8 mouse cellular contexts compared by ENCODE assay signal in the genomic region with DNA sequence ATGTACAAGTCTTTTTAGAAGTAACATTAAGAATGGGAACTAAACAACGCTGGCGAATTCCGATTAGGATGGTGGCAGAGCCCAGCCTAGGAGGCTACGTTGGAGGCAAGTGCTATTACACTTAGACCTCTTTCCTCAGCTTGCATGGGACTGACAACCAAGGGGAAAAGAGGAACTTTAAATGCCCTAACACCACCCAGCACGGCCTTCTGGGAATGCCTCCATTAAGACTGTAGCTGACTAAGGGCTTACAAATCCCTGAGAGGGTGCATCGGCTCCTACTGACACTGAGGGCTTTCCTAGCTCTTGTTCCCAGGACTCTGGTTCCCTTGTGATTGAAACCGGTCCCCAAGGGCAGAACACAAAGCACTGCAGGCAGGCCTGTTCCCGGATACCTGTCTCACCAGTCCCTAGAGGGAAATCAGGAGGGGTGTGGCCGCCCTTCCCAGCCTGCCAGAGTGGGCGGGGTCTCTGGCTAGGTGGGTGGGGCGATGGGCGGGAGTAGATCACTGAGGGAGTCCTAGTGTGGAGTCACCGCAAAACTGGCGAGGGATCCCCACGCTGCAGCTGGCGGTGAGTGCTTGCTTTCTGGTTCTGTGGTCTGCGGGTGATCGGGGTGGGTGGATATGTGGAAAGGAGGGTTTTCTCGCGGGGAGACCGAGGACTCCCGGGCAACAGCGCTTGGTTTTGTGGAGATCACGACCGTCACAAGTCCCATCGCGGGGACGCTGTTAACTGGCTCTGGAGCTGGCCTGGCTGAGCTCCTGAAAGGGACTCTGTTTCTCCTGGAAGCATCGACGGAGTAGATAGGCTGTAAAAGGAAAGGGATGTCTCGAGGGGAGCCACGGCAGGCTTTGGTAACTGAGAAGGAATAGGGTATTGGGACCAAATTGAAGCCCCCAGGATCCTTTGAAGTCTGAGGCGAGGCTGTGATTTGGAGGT. TPM values are rescaled to one million over a fixed set of nuclear protein-coding genes. Genes with fewer than 3 reads are reported as not detected.
DNase-seq lines count a peak whose midpoint lies in the region; ATAC-seq and TF ChIP-seq lines count a peak whose summit lies in the region.

TSS of gene Nod2 (plus strand) at position 479 of the 942 bp plus-strand sequence.

- no peak within 1 kb of the TSS for H3K27ac ChIP-seq in intestine, embryonic 14.5 days (ENCODE audit: low read depth)
- H3K27ac ChIP-seq in liver, embryonic 14.5 days = no peak within 1 kb of the TSS
- 0 out of 2 replicates have a peak within 1 kb of the TSS, but pooled peaks have one; percentile 13 for H3K27ac ChIP-seq in stomach, postnatal 0 days (replicated peaks)

- no peaks in the 10 kb centered on the region; the same call in 1 of the 2 replicates for H3K4me1 ChIP-seq in intestine, embryonic 14.5 days (replicated peaks; ENCODE audit: control insufficient read depth, insufficient read depth, low read length)
- H3K4me1 ChIP-seq in liver, embryonic 14.5 days (replicated peaks; ENCODE audit: control insufficient read depth in 2 of 2, insufficient read depth in 2 of 2, low read length in 1 of 2) = no peaks in the 10 kb centered on the region
- peaks cover 3% of the 10 kb centered on the region; the same call in 1 of the 2 replicates for H3K4me1 ChIP-seq in stomach, postnatal 0 days (replicated peaks; ENCODE audit: control insufficient read depth, insufficient read depth)

- peak; percentile 81 to 93 for DNase-seq in urinary bladder, adult 18-20 months (ENCODE audit: low spot score in 2 of 2)
- DNase-seq in urinary bladder, postnatal 10 days (ENCODE audit: low spot score) = no peak
- DNase-seq in embryo, embryonic 10.5 days (ENCODE audit: low spot score) = peak; percentile 80
- peak; percentile 44 to 58 for DNase-seq in gastrocnemius, postnatal 4 days (ENCODE audit: low spot score in 2 of 2)
- DNase-seq in intestine, embryonic 14.5 days (ENCODE audit: low spot score) = peak; percentile 92
- DNase-seq in liver, embryonic 14.5 days (ENCODE audit: low read depth in 3 of 3, low spot score in 3 of 3) = peak in 1 of 3 experiments; percentile 44
- DNase-seq in naive thymus-derived CD4-positive, alpha-beta T cell, adult 2 months (ENCODE audit: low read depth) = peak; percentile 67
- DNase-seq in stomach, postnatal 0 days (ENCODE audit: low spot score) = peak; percentile 97

- H3K9me3 ChIP-seq in intestine, embryonic 14.5 days (ENCODE audit: control insufficient read depth, low read length) = no peaks in the 10 kb centered on the region
- no peaks in the 10 kb centered on the region for H3K9me3 ChIP-seq in liver, embryonic 14.5 days (ENCODE audit: control insufficient read depth, low read length)
- H3K9me3 ChIP-seq in stomach, postnatal 0 days (ENCODE audit: control insufficient read depth, low read length) = no peaks in the 10 kb centered on the region

- peak; percentile 95 for ATAC-seq in intestine, embryonic 14.5 days (replicated peaks; ENCODE audit: low FRiP score, low TSS enrichment, low read depth)
- peak; percentile 63; the same call in 1 of the 2 replicates for ATAC-seq in liver, embryonic 14.5 days (ENCODE audit: insufficient read depth)
- peak; percentile 95 for ATAC-seq in stomach, postnatal 0 days (ENCODE audit: low FRiP score, low TSS enrichment)

- TF ChIP-seq EP300 in liver, embryonic 14.5 days (IDR thresholded peaks at IDR 0.05; ENCODE audit: low read depth) = no peak
- TF ChIP-seq EP300 in stomach, postnatal 0 days (optimal IDR thresholded peaks at IDR 0.05) = no peak

- H3K27me3 ChIP-seq in intestine, embryonic 14.5 days (replicated peaks; ENCODE audit: control insufficient read depth, insufficient read depth, low read length) = no peaks in the 10 kb centered on the region
- no peaks in the 10 kb centered on the region for H3K27me3 ChIP-seq in liver, embryonic 14.5 days (ENCODE audit: control insufficient read depth, insufficient read depth, low read length)
- H3K27me3 ChIP-seq in stomach, postnatal 0 days (ENCODE audit: control insufficient read depth, insufficient read depth, low read length) = no peaks in the 10 kb centered on the region

- H3K4me3 ChIP-seq in intestine, embryonic 14.5 days (ENCODE audit: low read depth, low read length) = peak within 1 kb of the TSS; percentile 33
- peak within 1 kb of the TSS; percentile 15 to 24; a peak in 3 of 4 replicates for H3K4me3 ChIP-seq in liver, embryonic 14.5 days (ENCODE audit: insufficient read depth in 1 of 2, low read depth in 2 of 2, low read length in 2 of 2)
- H3K4me3 ChIP-seq in stomach, postnatal 0 days (ENCODE audit: low read depth, low read length) = peak within 1 kb of the TSS; percentile 39

- peak within 1 kb of the TSS; percentile 68 for H3K4me2 ChIP-seq in intestine, embryonic 14.5 days (ENCODE audit: low read length)
- peak within 1 kb of the TSS; percentile 46 for H3K4me2 ChIP-seq in liver, embryonic 14.5 days (ENCODE audit: low read depth)
- peak within 1 kb of the TSS; percentile 74 for H3K4me2 ChIP-seq in stomach, postnatal 0 days (replicated peaks; ENCODE audit: low read depth)

- H3K36me3 ChIP-seq in intestine, embryonic 14.5 days (ENCODE audit: control insufficient read depth, insufficient read depth, low read length) = no peaks in the 10 kb centered on the region
- H3K36me3 ChIP-seq in liver, embryonic 14.5 days (replicated peaks; ENCODE audit: control insufficient read depth, insufficient read depth, low read depth) = no peaks in the 10 kb centered on the region
- H3K36me3 ChIP-seq in stomach, postnatal 0 days (ENCODE audit: control insufficient read depth, insufficient read depth, low read length) = no peaks in the 10 kb centered on the region

- WGBS in intestine, embryonic 14.5 days = 9% methylated on average over 33 of the region's 33 CpGs
- 9% methylated on average over 33 of the region's 33 CpGs for WGBS in liver, embryonic 14.5 days (ENCODE audit: insufficient replicate concordance)
- 10% methylated on average over 33 of the region's 33 CpGs for WGBS in stomach, postnatal 0 days

- no peak for TF ChIP-seq CTCF in liver, embryonic 14.5 days (IDR thresholded peaks at IDR 0.05; ENCODE audit: low read depth)
- no peak for TF ChIP-seq CTCF in stomach, postnatal 0 days (IDR thresholded peaks at IDR 0.05; ENCODE audit: low read depth)

- peak within 1 kb of the TSS; percentile 30; the same call in 1 of the 2 replicates for H3K9ac ChIP-seq in intestine, embryonic 14.5 days (ENCODE audit: low read length)
- no peak within 1 kb of the TSS for H3K9ac ChIP-seq in liver, embryonic 14.5 days (replicated peaks)
- H3K9ac ChIP-seq in stomach, postnatal 0 days (ENCODE audit: low read length) = peak within 1 kb of the TSS; percentile 52

RNA-seq across cellular contexts. Expression of gene Nod2, which starts in this region (rescaled TPM):
- 1 to 10 TPM; 1.3 TPM for total RNA-seq in gastrocnemius, postnatal 4 days (2021)
- polyA plus RNA-seq in intestine, embryonic 14.5 days (2014; fragmentation: Nextera tagmentation; extraction: Ambion mirVana) = 0.12 and 0.22 TPM in 2 replicates
- polyA plus RNA-seq in liver, embryonic 14.5 days (2012; rRNA removed) = 0.02 and 0.04 TPM in 2 replicates
- 0.05 TPM in 1 of 2 replicates, not detected in the other for polyA plus RNA-seq in liver, embryonic 14.5 days (2014; fragmentation: Nextera tagmentation; extraction: Ambion mirVana)
- polyA plus RNA-seq in stomach, postnatal 0 days (2015; fragmentation: Nextera tagmentation; extraction: Ambion mirVana) = 0.12 and 0.15 TPM in 2 replicates

Comparison
In these comparisons a context has a peak if more than half of its experiments do, and no peak if none do; other contexts are left out.
1. Peak in DNase-seq, ATAC-seq, H3K4me3 ChIP-seq, H3K9ac ChIP-seq and H3K4me2 ChIP-seq in intestine, embryonic 14.5 days; RNA of the gene not detected or under 1 TPM.
2. Peak in ATAC-seq, H3K4me3 ChIP-seq and H3K4me2 ChIP-seq in liver, embryonic 14.5 days; RNA of the gene not detected or under 1 TPM.
3. Peak in DNase-seq, ATAC-seq, H3K4me3 ChIP-seq, H3K27ac ChIP-seq, H3K9ac ChIP-seq and H3K4me2 ChIP-seq in stomach, postnatal 0 days; RNA of the gene not detected or under 1 TPM.